Mouse (Mus musculus) CD4-positive helper T cell, adult 2 months (primary cell): ENCODE measurements around the gene Cfi.

ENCODE experiments used
- DNase-seq: peaks from one replicate; pipeline ENCODE4 v3.0.0-alpha.2; 2012; ENCODE audit warnings: low read depth, missing footprints, low spot score

The Cfi gene

DNA sequence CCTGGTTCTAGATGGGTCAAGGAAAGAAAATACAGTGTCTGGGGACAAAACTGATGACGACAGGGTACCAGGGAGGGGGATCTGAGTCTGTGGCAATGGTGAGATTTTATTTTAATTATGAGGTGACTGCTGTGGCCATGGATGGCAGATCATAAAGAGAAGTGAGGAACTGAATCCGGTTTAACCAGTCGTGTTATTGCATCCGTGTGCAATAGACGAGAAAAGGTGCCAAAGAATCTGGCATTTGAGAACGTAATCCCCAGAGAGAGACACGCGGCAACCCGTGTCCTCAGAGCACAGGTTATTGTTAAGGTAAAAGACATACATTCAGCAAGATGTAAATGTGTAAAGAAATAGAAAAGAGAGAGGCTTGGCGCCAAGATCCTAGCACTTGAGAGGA, 41.6 kb downstream of the Cfi start:
- DNase-seq, result no peak

DNA sequence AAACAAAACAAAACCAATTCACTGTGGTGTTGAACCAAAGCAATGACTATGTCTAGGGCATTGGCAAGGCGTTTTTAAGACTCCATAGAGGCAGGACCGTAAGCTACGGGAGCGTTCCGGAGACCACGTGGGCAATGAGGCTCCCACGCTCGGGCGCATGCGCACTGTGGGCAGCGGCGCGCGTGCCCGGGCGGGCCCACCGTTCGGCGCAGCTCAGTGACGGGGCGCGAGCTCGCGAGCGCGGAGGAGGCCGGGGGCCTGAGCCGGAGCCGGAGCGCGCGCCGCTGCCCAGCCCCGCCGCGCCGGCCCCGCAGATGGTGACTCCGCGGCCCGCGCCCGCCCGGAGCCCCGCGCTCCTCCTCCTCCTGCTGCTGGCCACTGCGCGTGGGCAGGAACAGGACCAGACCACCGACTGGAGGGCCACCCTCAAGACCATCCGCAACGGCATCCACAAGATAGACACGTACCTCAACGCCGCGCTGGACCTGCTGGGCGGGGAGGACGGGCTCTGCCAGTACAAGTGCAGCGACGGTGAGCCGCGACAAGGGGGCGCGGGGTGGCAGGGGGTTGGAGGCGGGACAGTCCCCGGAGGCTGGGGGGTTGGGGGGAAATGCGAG, 42.8 kb downstream of the Cfi start, which contains the start of gene Pla2g12a:
Gene Pla2g12a (plus strand): TSS at position 202 of the 617 bp plus-strand sequence.
- peak; percentile 89 for DNase-seq

DNA sequence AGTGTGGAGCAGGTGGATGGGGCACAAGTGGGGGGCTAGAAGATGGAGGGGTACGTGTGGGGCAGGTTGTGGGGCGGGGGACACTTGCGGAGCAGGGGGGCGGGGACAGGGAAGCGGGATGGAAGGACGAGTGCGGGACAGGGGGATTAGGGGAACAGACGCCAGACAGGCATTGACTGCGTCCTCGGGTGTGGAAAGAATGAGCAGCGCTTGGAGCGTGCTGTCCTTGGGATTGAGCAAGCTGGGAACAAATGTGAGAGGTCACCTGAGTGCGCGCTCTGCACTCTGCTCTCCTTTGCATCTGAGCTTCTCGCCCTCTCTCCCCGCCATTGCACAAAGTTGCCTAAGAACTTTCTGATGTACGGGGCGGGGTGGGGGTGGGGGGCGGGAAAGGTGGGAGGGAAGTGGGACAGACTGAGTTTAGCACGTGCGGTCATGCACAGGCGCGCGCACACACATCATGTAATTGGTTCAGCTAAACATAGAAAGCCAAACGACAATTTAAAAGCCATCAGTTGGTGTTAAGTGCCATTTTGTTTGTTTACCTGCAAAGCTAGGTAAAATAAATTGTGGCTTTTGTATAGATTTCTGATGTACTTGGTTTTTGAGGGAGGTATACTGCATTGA, 43.6 kb downstream of the Cfi start:
- DNase-seq, result no peak

DNA sequence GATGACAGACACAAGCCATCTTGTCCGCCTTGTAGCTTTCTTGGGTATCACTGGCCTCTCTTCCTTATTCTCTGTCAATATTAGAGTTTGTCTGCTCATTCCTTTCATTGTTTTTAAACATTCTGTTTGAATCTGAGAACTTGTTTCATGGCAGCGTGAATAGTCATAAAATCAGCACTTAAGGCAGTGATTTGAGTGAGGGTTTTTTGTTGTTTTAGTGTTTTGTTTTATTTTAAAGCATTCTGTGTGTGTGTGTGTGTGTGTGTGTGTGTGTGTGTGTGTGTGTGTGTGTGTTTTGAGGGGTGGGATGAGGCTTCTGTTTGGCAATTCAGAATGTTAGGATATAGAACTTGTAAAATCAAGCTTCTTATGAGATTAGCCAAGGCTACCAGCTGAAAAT, 44.2 kb downstream of the Cfi start:
- DNase-seq, result no peak

DNA sequence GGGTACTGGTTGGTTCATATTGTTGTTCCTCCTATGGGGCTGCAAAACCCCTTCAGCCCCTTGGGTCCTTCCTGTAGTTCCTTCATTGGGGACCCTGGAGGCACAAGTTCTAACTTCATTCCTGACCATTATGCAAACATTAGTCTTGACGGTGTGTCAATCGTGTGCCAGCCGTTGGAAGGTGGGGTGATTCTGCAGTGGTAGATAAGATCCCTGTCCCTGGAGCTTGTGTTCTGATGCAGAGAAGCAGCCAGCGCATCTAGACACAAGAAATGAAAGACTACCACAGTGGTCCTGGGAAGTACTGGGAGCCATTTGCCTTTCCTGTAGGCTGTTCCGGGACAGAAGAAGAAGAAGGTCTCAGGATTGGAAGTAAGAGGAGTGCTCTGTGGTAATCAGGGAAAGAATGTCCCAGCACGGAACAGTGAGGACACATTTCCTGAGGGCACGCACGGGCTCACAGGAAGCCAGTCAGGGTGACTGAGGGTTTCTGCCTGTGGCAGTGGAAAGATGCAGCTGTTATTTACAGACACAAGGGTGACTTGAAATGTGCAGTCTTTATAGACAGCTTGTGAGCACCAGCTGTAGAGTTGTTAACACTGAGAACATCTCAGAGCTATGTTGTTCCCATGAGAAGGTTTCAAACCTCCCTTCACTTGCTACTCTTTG, 45.4 kb downstream of the Cfi start:
- no peak for DNase-seq

DNA sequence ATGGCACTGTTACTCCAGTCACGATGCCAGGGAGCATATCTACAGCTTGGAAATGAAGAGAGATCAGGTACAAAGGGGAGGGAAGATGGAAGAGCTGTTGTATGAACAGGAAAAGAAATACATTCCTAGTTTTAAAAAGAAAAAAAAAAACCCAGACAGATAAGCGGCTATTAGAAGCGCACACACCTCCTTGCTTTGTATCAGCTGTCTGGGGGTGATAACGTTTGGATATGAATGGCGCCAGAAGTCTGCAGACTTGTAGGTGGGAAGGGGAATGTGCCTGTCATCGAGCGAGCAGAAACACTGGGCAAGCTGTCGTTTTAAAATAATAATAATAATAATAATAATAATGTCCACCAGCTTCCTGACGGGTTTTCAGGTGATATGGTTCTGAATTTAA, 49.9 kb downstream of the Cfi start:
- no peak for DNase-seq

DNA sequence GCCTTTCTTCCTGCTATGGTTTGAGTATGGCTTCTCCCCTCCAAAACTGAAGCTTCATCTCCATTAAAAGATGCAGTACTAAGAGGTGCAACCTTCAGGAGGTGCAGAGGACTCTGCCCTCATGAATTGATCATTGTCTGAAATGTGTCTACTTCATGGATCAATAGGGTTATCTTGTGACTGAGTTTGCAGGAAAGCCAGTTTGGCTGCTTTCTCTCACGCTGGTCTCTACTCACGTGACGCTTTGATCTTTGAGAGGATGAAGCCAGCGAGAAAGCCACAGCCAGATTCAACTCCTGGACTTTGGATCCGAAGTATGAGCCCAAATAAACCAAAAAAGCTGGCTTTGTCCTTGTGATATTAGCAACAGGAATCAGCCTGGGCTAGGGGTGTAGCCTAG, 50.7 kb downstream of the Cfi start:
- DNase-seq, result no peak

DNA sequence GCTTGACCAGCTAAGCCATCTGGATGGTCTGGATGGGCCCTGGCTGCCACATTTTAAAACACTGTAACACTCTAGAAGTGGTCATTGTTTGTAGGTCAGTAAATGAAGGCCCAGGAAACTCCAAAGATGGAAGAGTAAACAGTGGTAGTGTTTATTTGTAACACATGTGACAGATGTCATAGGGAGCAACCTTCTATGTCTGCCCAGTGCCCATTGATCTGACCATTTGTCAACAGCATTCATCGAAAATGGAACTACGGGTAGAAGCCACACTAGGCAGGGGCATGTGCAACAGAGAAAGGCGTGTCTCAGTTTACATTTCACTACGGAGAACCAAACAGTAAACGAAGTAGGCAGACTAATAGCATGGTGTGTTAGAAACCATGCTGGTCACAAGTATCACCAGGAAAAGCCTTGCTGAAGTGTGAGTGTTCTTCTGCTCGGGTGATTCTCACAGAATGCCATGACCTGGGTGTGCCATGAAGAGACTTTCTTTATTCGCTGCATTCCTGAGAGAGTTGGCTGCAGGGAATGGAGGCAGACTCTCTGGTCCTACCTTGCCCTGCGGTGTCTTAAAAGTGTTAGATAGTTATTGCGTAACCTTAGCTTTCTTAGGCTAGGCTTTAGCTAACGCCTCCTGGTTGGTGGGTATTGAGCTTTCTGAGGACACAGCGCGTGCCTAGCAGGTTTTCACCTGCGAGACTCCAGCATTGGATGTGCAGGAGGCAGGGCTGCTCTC, 52.3 kb downstream of the Cfi start:
- no peak for DNase-seq

DNA sequence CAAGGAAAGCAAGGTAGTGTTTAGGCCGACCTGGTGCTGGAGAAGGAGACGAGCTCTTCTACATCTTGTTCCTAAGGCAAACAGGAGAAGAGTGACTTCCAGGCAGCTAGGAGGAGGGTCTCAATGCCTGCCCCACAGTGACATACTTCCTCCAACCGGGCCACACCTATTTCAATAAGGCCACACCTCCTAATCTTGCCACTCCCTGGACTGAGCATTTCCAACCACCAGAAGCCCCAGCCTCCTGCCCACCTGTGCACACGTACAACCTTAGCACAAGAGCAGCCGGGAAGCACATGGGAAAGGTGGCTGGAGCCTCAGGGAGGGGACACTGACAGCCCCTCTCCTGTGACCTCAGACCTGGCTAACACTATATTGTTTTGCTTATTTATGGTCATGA, 56.3 kb downstream of the Cfi start:
- DNase-seq, result no peak

DNA sequence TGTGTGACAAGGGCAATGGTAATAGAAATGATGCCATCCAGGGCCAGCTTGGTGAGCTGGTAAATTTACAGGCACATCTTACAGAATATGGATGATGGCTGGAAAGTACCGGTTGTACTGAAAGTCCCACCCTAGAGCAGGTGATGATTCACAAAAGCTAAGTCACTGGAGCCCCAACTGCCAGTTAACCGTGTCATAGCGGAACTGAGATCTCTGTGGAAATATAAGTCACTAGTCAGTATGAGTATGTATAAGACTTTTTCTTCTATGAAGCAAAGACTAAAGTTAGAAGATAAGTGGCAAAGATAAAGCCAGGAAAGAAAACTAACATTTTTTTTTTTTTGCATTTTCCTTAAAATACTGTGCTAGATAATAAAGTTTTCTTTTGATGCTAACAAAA, 57.5 kb downstream of the Cfi start:
- no peak for DNase-seq

DNA sequence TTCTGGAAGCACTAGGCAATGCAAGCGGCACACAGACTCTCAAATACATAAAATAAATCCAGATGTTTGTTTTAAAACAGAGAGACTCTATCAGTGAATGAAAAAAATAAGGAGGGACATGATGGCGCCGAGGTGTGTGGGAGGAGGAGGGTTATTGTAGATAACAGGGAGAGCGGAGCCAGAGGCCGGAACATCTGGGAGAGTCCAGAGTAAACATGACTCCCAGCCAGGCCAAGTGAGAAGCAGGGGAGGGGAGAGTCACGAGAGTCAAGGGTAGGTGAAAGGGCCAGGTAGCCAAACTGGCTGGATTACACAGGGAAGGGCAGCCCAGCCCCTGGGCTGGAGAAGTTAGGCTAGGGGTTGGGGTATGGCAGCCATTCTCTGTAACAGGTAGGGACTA, 60.9 kb downstream of the Cfi start:
- DNase-seq, result no peak

DNA sequence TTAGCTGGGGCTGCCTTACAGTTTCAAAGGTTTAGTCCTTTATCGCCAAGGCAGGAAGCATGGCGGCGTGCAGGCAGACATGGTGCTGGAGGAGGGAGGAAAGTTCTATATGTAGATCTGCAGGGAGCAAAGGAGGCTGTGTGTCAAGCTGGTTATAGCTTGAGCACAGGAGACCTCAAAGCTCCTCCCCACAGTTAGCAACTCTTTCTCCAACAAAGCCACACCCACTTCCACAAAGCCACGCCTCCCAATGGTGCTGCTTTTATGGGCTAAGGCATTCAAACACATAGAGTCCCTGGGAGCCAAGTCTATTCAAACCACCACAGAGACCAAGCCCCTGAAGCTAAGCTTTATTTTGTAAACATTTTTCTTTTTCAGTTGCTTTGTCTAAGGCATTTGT, 63.2 kb downstream of the Cfi start:
- no peak for DNase-seq

DNA sequence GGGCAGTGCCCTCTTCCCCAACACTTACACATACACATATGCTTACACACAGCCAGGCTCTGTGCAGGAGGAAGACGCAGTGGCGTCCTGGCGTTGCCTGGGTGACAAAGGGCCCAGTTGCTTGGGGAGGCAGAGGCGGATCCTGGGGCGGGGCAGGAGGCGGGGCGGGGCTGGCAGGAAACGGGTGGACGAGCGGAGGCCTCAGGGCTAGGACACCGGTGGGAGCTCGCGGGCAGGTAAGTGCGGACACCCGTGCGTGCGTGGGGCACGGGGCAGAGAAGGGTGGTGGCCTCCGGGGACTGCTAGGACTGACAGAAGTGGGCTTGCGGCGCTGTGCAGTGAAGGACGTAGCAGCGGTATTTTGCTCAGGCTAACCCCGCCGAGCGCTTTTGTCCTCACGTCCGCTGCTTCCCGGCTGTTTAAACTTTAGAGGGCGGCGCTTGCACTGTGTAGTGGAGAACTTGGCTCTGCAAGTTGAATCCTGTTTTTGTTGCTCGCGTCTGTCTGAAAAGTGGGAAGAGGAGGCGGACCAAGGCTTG, 65.7 kb downstream of the Cfi start, which contains the start of gene Casp6:
Gene Casp6 (plus strand): TSS at position 155 of the 539 bp plus-strand sequence.
- DNase-seq, result peak; percentile 86

DNA sequence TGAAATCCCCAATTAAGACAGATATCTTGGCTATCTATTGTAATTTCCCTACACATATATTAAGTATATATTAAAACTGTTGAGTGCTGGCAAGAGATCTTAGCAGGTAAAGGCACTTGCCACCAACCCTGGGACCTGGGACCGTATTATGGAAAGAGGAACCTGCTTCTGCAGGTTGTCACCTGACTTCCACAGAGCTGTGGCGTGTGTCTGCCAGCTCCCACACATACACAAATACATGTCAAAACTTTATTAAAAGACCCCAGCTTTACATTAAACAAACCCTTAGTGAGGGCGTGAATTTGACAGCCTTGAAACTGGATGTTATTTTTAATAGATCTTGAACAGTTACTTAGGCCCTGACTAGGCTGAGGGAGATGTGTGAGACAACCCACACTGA, 67.7 kb downstream of the Cfi start:
- DNase-seq, result no peak

DNA sequence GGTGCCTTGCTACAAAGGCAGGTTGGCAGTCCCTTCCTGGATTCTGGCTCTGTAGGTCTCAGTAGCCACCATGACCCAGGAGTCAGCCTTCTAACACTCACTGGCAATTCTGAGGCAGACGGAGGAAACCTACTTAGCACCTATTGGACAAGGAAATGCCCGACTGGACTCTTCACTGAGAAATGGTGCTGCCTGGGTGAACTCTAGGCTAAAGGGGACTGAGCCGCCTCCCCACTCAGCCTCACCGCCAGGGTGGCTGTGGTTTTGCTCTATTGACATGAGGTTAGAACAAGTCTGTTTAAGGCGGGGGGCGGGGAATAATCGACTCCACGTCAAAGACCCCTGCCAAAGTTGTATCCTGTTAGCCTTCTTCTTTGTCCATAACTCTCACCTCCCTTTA, 68.2 kb downstream of the Cfi start:
- DNase-seq, result no peak

DNA sequence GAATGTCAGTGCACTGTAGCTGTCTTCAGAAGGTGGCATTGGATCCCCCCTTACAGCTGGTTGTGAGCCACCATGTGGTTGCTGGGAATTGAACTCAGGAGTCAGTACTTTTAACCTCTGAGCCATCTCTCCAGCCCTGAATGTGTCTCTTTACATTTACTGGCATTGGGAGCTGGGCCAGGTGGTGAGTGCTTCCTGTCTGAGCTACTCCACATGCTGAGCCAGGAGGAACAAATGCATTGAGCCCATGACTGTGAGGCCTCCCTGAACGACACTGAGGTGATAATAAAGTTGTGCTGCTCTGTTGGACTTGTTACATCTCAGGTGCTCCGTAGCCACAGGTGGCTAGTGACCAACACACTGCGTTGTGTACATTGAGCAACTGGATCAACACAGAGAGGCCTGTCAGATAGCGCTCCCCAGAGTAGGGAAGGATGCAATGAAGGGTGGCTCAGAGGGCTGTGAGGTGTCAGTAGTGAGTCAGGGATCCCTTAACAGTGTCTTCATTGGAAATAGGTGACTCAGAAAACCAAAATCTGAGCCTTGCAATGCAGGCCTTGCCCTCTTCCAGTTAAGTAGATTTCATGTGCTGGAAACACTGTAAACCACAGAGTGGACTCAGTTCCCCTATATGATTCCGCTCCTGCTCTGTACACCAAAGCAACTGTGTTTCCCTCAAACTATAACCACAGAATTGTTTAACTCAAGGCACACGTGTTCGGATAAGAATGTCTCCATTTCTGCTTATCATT, 68.9 kb downstream of the Cfi start:
- no peak for DNase-seq

DNA sequence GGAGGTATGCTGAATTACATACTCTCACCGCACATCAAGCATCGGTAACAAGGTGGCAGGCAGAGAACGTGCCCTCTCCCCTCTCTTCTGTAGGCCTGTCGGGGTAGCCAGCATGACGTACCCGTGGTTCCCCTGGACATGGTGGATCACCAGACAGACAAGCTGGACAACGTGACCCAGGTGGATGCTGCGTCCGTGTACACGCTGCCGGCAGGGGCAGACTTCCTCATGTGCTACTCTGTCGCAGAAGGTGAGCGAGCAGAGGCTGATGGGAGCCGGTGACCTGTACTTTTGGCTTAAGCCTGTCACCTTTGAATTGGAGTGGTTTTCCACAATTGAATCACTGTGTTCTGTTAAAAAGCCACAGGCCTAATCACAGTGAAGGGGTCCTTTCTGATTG, 76.3 kb downstream of the Cfi start:
- DNase-seq, result no peak

DNA sequence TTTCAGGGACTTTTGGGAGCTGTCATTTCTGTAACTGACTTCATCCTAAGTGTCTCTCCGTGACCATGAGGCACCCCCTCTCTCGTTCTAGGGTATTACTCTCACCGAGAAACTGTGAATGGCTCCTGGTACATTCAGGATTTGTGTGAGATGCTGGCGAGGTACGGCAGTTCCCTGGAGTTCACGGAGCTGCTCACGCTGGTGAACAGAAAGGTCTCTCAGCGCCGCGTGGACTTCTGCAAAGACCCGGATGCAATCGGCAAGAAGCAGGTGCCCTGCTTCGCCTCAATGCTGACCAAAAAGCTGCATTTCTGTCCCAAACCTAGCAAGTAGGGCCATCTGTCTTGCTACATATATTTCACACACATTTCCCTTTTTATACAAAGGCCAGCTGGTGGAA, 77.6 kb downstream of the Cfi start:
- DNase-seq, result no peak

DNA sequence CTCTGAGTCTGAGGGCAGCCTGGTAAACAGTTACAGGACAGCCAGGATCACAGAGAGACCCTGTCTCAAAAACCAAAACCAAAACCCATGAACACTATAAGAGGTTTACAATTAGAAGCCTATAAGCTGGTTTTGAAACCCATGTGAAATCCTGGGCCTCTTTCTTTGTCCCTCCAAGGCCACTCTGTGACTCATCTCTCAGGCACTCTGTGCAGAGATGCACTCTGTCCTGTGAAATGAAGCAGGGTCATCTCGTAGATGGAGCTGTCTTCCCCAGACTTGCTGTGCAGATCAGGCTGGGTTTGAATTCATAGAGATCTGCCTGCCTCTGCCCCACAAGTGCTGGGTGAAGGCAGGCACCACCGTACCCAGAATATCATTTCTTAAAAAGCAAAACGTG, 81.7 kb downstream of the Cfi start:
- no peak for DNase-seq

DNA sequence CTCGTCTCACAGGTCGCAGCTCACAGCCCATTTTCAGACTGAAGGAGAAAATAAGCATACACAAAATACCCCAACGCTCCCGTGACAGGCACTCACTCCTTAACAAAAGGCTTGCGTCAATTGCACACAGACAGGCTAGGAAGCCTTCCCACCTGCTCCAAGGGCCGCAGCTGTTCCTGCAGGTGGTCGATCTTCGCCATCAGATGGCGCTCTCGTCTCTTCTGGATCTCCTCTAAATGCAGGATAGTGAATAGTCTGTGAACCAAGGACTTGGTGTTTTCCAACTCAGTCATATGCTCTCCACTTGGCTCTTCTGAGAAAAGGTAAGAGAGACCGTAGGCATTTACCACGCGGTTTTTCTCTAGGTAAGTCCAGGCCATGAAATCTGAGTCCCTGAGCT, 82.8 kb downstream of the Cfi start:
- DNase-seq, result peak; percentile 52

DNA sequence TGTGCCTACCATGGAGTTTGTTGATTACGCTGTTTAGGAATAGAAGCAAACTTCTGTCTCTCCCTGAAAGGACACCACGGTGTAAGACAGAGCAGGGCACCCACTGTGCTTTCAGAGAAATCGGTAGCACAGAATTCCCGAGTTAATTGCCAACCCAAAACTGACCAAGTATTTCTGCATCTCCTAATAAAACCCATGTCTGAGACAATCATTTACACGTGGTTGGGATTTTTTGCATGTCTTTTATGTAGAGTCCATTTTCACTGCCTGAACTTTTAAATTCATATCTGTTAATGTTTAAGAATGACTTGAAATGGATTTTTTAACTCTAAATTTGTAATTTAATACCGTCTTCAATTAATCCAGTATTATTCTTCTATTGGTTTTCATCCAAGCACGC, 87.9 kb downstream of the Cfi start:
- DNase-seq, result no peak
